Mouse (Mus musculus): ENCODE data around the gene 1700061G19Rik. TPM values are rescaled to one million over a fixed set of nuclear protein-coding genes. Genes with fewer than 3 reads are reported as not detected.
A peak's percentile ranks its signal among the peaks of the same experiment; 100 is the strongest.

Gene 1700061G19Rik
- polyA plus RNA-seq (2012; rRNA removed), result 0.15 and 0.19 TPM in 2 replicates

DNA sequence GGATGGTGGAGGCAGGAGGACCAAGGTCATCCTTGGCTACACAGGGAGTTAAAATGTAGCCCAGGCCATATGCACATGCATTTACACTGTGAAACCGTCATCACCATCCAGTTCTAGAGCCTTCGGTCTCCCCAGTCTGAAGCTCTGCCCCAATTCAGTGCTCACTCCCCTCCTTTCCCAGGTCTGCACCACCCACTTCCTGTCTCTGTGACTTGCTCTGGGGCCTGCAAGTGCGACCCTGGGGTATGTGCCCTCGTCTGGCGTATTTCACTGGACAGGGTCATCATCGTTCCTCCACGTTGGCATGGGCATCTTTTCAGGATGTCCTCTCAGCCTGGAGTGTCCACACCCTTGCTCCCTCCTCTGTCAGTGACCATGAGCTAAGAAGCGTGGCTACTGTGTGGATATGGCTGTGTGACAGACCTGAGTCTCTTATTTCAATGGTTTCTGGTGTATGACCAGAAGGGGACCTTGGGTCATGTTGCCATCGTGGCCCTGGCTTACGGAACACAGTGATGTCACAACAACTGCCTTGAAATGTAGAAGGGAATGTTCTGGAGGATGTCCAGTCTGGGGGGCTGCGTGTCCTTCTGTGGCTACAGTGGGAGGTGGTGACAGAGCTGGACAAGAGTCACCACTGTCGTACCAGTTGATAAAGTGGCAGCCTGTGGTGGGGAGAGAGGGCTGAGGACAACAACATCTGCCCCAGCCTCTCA lies at the start of gene 1700061G19Rik:
1700061G19Rik (plus strand) TSS at position 542 of the 716 bp plus-strand sequence.
- no peak for DNase-seq (ENCODE audit: low read depth, low spot score)
- 78% methylated on average over 12 of the region's 12 CpGs for WGBS

- no peak for DNase-seq (ENCODE audit: low read depth, low spot score)
Observed at GRCm38 (mm10) chr17:56826718-56827117, 48.6 kb upstream of the 1700061G19Rik start.

GRCm38 (mm10) chr17:56829171-56829570 lies 46.1 kb upstream of the 1700061G19Rik start:
- 45% methylated on average over 11 of the region's 11 CpGs for WGBS
- DNase-seq (ENCODE audit: low read depth, low spot score), result no peak

More at GRCm38 (mm10) chr17:56826718-56827117, 48.6 kb upstream of the 1700061G19Rik start:
- WGBS, result 47% methylated on average over 2 of the region's 2 CpGs

DNA sequence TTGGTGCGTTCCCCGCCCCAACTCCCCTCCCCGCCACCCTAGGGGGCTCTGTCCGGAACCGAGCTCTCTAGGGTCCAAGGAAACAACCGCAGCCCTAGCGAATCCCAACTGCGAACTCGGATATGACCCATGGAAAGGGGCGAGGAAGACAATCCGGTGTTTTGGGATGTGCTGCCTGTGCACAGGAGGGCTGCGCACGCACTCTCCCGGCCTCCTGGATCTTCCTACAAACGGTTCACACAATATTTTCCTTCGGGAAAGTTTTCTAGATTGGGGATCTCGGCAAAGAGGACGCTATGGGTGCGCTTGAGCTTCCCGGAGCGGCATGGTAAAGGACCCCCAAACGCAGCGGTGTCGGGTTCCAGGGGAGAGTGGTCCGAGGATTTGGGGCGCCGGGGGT lies 45.5 kb upstream of the 1700061G19Rik start:
- WGBS, result 6% methylated on average over 27 of the region's 27 CpGs
- no peak for DNase-seq (ENCODE audit: low read depth, low spot score)

DNA sequence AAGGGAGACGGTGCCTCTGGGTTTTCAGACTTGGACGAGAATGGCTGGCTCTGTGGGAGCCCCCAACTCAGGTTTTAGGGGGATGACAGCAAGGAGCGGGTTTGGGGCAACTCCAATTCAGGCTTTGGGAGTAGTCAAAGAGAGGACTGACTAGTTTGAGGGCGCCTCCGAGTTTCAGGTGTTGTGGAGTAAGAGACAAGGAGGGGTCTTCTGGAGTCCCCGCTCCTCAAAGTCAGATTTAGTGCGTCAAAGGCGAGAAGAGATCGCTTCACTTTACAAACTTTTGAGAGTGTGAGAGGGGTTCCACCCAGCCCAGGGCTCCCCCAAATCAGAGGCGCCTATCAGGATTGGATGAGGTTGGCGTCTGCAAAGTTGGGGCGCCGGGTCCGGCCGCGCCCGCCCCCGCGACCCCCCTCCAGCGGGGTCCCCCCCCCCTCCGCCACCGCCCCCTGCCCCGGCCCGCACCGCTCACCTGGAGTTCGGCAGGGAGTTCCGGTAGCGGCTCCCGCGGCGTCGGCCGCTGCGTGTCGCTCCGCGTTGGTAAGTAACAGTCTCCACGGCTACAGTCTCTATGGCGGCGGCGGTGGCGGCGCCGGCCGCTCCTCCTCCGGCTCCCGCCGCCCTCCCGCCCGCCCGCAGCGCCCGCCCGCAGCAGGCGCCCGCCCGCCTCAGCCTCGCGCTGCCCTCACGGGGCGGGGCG lies 44.7 kb upstream of the 1700061G19Rik start, which contains the start of gene Rfx2:
Rfx2 (minus strand) TSS at position 603 of the 700 bp plus-strand sequence.
- no peak for DNase-seq (ENCODE audit: low read depth, low spot score)
- 1% methylated on average over 48 of the region's 62 CpGs for WGBS

- DNase-seq (ENCODE audit: low read depth, low spot score), result peak; percentile 88
- under 1% methylated on average over 41 of the region's 42 CpGs for WGBS
Observed at GRCm38 (mm10) chr17:56831111-56831816, 44.0 kb upstream of the 1700061G19Rik start.

DNA sequence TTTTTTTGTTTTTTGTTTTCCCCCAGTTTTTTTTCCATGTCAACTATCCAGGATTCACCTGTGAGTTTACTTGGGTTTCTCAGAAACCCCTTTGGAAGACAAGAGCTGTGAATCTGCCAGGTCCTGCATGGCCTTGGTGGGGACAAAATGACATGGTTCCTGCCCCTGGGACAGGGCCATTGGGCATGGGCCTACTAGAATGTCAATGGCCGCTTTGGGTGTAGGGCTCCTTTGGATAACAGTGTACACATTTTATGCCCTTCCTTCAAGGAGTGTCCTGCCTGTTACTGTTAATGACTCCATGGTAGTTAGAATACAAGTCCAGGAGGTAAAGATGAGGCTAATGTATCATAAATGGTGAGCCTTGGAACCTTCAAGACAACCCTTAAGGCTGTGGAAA lies 42.4 kb upstream of the 1700061G19Rik start:
- WGBS, result 87% methylated on average over 1 of the region's 1 CpGs
- no peak for DNase-seq (ENCODE audit: low read depth, low spot score)

GRCm38 (mm10) chr17:56833381-56833780 lies 41.9 kb upstream of the 1700061G19Rik start:
- WGBS, result 96% methylated on average over 1 of the region's 1 CpGs

GRCm38 (mm10) chr17:56836336-56836735 lies 38.9 kb upstream of the 1700061G19Rik start:
- WGBS, result 86% methylated on average over 8 of the region's 8 CpGs
- DNase-seq (ENCODE audit: low read depth, low spot score), result no peak

More at GRCm38 (mm10) chr17:56833381-56833780, 41.9 kb upstream of the 1700061G19Rik start:
- DNase-seq (ENCODE audit: low read depth, low spot score), result no peak

- WGBS, result 76% methylated on average over 7 of the region's 7 CpGs
- no peak for DNase-seq (ENCODE audit: low read depth, low spot score)
Observed at GRCm38 (mm10) chr17:56840524-56840923, 34.8 kb upstream of the 1700061G19Rik start.

- 61% methylated on average over 5 of the region's 5 CpGs for WGBS
Observed at GRCm38 (mm10) chr17:56842173-56842572, 33.1 kb upstream of the 1700061G19Rik start.

DNA sequence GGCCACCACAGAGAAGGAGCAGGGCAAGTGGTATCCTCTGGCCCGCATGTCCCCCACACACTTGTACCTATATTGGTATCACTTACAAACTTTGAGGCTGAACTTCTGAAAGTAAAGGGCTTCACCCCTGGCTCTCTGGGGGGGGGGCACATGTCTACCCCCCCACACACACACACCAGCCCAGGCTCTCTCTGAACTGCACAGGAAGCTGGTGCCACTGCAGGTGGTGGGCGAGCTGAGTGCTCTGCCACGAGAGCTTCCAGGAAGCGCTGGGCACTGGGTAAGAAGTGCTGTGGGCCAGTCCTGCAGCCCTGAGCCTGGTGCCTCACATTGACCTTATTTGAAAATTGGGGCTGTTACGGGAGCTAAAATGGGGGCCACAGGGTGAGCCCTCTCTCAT lies 31.6 kb upstream of the 1700061G19Rik start:
- WGBS, result 72% methylated on average over 5 of the region's 5 CpGs
- no peak for DNase-seq (ENCODE audit: low read depth, low spot score)

More at GRCm38 (mm10) chr17:56842173-56842572, 33.1 kb upstream of the 1700061G19Rik start:
- no peak for DNase-seq (ENCODE audit: low read depth, low spot score)

DNA sequence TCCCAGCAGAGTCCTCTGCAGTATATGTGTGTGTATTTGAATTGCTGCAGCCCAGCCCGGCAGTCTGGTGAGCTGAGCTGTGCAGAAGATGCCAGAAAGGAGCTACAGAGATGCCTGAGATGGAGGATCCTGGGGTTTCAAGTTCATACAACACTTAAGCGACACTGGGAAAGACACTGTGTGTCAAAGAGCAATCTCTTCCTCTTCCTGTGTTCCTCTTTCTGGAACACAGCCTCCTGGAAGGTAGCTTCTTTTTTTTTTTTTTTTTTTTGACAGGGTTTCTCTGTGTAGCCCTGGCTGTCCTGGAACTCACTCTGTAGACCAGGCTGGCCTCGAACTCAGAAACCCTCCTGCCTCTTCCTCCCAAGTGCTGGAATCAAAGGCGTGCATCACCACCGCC lies 26.5 kb upstream of the 1700061G19Rik start:
- DNase-seq (ENCODE audit: low read depth, low spot score), result no peak
- WGBS, result 76% methylated on average over 5 of the region's 5 CpGs

- 74% methylated on average over 13 of the region's 13 CpGs for WGBS
- no peak for DNase-seq (ENCODE audit: low read depth, low spot score)
Observed at GRCm38 (mm10) chr17:56849710-56850109, 25.6 kb upstream of the 1700061G19Rik start.

DNA sequence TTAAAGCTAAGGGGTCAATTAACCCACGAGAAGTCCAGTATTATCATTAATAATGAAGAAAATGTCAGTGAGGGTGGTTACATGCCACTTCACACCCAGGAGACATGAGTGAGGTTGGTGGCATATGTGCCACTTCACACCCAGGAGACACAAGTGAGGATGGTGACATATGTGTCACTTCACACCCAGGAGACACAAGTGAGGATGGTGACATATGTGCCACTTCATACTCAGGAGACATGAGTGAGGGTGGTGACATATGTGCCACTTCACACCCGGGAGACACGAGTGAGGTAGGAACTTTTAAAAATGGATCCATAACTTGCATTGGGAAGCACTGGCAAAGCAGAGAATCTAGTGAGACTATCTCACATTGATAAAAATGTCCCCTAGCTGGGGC lies 24.1 kb upstream of the 1700061G19Rik start:
- WGBS, result 73% methylated on average over 3 of the region's 3 CpGs
- no peak for DNase-seq (ENCODE audit: low read depth, low spot score)

GRCm38 (mm10) chr17:56855421-56855820 lies 19.9 kb upstream of the 1700061G19Rik start:
- 75% methylated on average over 3 of the region's 3 CpGs for WGBS
- no peak for DNase-seq (ENCODE audit: low read depth, low spot score)

DNA sequence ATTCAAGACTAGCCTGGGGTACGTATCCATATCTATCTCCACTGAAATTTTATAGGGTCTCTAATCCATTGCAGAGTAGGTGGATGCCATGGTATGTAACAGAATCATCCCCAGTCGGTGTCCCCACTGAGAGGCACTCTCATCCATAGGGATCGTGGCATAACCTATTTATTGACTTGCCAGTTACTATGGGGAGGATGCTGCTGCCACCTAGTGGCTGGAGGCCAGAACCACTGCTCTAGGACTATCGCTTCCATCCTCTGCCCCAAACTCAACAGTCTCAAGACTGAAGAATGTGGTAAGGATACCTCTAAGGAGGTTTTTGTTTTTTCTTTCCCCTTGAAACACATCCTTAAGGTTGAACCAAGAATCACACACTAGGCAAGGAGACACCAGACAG lies 17.1 kb upstream of the 1700061G19Rik start:
- WGBS, result 36% methylated on average over 4 of the region's 4 CpGs
- DNase-seq (ENCODE audit: low read depth, low spot score), result peak; percentile 56

GRCm38 (mm10) chr17:56858922-56859321 lies 16.4 kb upstream of the 1700061G19Rik start:
- DNase-seq (ENCODE audit: low read depth, low spot score), result no peak
- 31% methylated on average over 7 of the region's 7 CpGs for WGBS

- 21% methylated on average over 3 of the region's 3 CpGs for WGBS
- no peak for DNase-seq (ENCODE audit: low read depth, low spot score)
Observed at GRCm38 (mm10) chr17:56861197-56861596, 14.1 kb upstream of the 1700061G19Rik start.

- WGBS, result 86% methylated on average over 7 of the region's 7 CpGs
- DNase-seq (ENCODE audit: low read depth, low spot score), result no peak
Observed at GRCm38 (mm10) chr17:56866071-56866470, 9.2 kb upstream of the 1700061G19Rik start.

All from large intestine, adult 2 months (tissue).